Mouse (Mus musculus): Measurements from ENCODE around the gene Asic5. TPM values are rescaled to one million over a fixed set of nuclear protein-coding genes. Genes with fewer than 3 reads are reported as not detected.

Asic5 gene
- total and polyA plus RNA-seq, 3 experiments, result not detected

DNA sequence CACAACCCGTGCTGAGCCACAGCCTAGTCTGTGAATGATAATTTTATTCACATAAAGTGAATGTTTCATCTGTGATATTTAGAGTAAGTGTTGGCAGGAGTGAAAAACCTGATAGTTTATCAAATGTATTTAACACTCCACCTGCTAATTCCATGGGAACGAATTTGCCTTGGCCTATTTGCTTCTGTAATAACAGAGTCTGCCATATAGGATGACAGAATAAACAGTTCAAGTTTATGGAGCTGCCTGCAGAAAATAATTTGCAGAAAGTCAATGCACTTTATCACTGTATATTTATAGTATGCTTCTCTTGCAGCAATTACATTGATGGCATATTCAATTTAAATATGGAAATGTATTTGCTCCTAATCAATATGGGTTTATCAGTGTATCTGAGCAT is 30.3 kb upstream of the Asic5 start:
- ATAC-seq (ENCODE audit: extremely low read depth, insufficient number of reproducible peaks, low FRiP score, poor library complexity, severe bottlenecking), result no peak
- Histone ChIP-seq H3K9me3 (replicated peaks) (no peaks in the 10 kb centered on the region), H3K36me3 (replicated peaks) (no peaks in the 10 kb centered on the region), H3K4me1 (ENCODE audit: insufficient read depth, low read depth, low read length) (no peaks in the 10 kb centered on the region), H3K4me3 (ENCODE audit: low read depth, low read length) (no peak overlapping the region), H3K27me3 (ENCODE audit: insufficient read depth, low read length) (no peaks in the 10 kb centered on the region)
- TF ChIP-seq GATA2 (IDR thresholded peaks at IDR 0.05; ENCODE audit: borderline replicate concordance, low read depth, low read length) (no peak), GATA1 (IDR thresholded peaks at IDR 0.05; ENCODE audit: borderline replicate concordance, low read length) (no peak), TAL1 (conservative IDR thresholded peaks at IDR 0.05; ENCODE audit: low read depth, low read length) (no peak), CTCF (IDR thresholded peaks at IDR 0.05; ENCODE audit: low read depth, low read length) (no peak), POLR2AphosphoS5 (IDR thresholded peaks at IDR 0.05; ENCODE audit: insufficient replicate concordance, low read depth, low read length) (no peak)
- no peak for DNase-seq (ENCODE audit: low spot score)

DNA sequence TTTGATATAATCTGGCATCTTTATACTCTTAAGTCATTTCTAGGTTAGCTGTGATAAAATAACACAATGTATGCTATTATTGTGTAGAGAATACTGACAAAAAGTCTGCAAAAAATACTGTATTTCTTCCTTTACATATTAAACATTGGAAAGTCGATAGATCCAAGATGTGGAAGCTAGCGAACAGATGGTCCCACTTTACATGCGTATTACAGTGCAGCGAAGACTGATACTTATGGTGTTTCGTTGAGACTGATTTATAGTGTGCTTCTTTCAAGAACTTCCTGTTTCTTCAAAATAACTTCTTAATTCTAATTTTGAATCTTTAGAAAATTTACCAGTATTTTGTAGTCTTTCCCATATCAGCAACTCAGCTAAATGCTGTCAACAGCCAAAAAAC is 24.6 kb upstream of the Asic5 start:
- Histone ChIP-seq H3K4me3 (ENCODE audit: low read depth, low read length) (no peak overlapping the region), H3K4me1 (ENCODE audit: insufficient read depth, low read depth, low read length) (no peaks in the 10 kb centered on the region), H3K9me3 (replicated peaks) (no peaks in the 10 kb centered on the region), H3K27me3 (ENCODE audit: insufficient read depth, low read length) (no peaks in the 10 kb centered on the region), H3K36me3 (replicated peaks) (no peaks in the 10 kb centered on the region)
- no peak for DNase-seq (ENCODE audit: low spot score)
- TF ChIP-seq TAL1 (conservative IDR thresholded peaks at IDR 0.05; ENCODE audit: low read depth, low read length), result no peak
- TF ChIP-seq POLR2AphosphoS5 (IDR thresholded peaks at IDR 0.05; ENCODE audit: insufficient replicate concordance, low read depth, low read length), result no peak
- TF ChIP-seq GATA1 (IDR thresholded peaks at IDR 0.05; ENCODE audit: borderline replicate concordance, low read length), result no peak
- no peak for ATAC-seq (ENCODE audit: extremely low read depth, insufficient number of reproducible peaks, low FRiP score, poor library complexity, severe bottlenecking)

DNA sequence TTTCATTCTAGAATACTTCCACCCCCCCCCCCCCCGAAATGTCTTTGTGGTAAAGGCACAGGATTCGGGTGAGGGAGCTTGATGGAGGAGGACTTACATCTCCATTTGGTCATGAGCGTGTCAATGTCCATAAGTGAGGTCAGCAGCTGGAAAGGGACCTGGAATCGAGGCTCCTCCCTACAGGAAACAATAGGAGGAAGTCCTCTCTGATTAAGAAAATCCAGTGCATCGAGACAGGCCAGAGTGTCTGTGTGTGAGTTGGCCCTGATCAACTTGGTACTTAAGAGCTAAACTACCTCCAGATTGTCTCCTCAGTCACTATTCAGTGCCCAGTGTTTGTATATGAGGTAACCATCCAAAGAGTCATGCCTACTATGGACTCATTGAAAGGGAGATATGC is 20.8 kb upstream of the Asic5 start:
- H3K9me3 ChIP-seq (replicated peaks), result no peaks in the 10 kb centered on the region
- no peaks in the 10 kb centered on the region for H3K4me1 ChIP-seq (ENCODE audit: insufficient read depth, low read depth, low read length)
- no peaks in the 10 kb centered on the region for H3K27me3 ChIP-seq (ENCODE audit: insufficient read depth, low read length)
- ATAC-seq (ENCODE audit: extremely low read depth, insufficient number of reproducible peaks, low FRiP score, poor library complexity, severe bottlenecking) (no peak), DNase-seq (ENCODE audit: low spot score) (no peak)
- TF ChIP-seq GATA1 (IDR thresholded peaks at IDR 0.05; ENCODE audit: borderline replicate concordance, low read length) (no peak), CTCF (IDR thresholded peaks at IDR 0.05; ENCODE audit: low read depth, low read length) (no peak), TAL1 (conservative IDR thresholded peaks at IDR 0.05; ENCODE audit: low read depth, low read length) (no peak), GATA2 (IDR thresholded peaks at IDR 0.05; ENCODE audit: borderline replicate concordance, low read depth, low read length) (no peak), POLR2AphosphoS5 (IDR thresholded peaks at IDR 0.05; ENCODE audit: insufficient replicate concordance, low read depth, low read length) (no peak)
- H3K36me3 ChIP-seq (replicated peaks), result no peaks in the 10 kb centered on the region
- no peak overlapping the region for H3K4me3 ChIP-seq (ENCODE audit: low read depth, low read length)

- DNase-seq (ENCODE audit: low spot score), result no peak
- ATAC-seq (ENCODE audit: extremely low read depth, insufficient number of reproducible peaks, low FRiP score, poor library complexity, severe bottlenecking), result no peak
Observed at GRCm38 (mm10) chr3:81963768-81964167, 18.3 kb upstream of the Asic5 start.

GRCm38 (mm10) chr3:81964596-81964995 is 17.5 kb upstream of the Asic5 start:
- no peaks in the 10 kb centered on the region for H3K36me3 ChIP-seq (replicated peaks)
- no peak for TF ChIP-seq GATA1 (IDR thresholded peaks at IDR 0.05; ENCODE audit: borderline replicate concordance, low read length)
- TF ChIP-seq CTCF (IDR thresholded peaks at IDR 0.05; ENCODE audit: low read depth, low read length), result no peak
- TF ChIP-seq TAL1 (conservative IDR thresholded peaks at IDR 0.05; ENCODE audit: low read depth, low read length), result no peak
- no peak for TF ChIP-seq GATA2 (IDR thresholded peaks at IDR 0.05; ENCODE audit: borderline replicate concordance, low read depth, low read length)
- no peak for TF ChIP-seq POLR2AphosphoS5 (IDR thresholded peaks at IDR 0.05; ENCODE audit: insufficient replicate concordance, low read depth, low read length)

More at GRCm38 (mm10) chr3:81963768-81964167, 18.3 kb upstream of the Asic5 start:
- H3K9me3 ChIP-seq (replicated peaks), result no peaks in the 10 kb centered on the region
- no peak overlapping the region for H3K4me3 ChIP-seq (ENCODE audit: low read depth, low read length)
- TF ChIP-seq GATA2 (IDR thresholded peaks at IDR 0.05; ENCODE audit: borderline replicate concordance, low read depth, low read length), result no peak
- no peak for TF ChIP-seq CTCF (IDR thresholded peaks at IDR 0.05; ENCODE audit: low read depth, low read length)
- no peak for TF ChIP-seq GATA1 (IDR thresholded peaks at IDR 0.05; ENCODE audit: borderline replicate concordance, low read length)
- TF ChIP-seq TAL1 (conservative IDR thresholded peaks at IDR 0.05; ENCODE audit: low read depth, low read length), result no peak
- no peak for TF ChIP-seq POLR2AphosphoS5 (IDR thresholded peaks at IDR 0.05; ENCODE audit: insufficient replicate concordance, low read depth, low read length)
- no peaks in the 10 kb centered on the region for H3K4me1 ChIP-seq (ENCODE audit: insufficient read depth, low read depth, low read length)
- no peaks in the 10 kb centered on the region for H3K27me3 ChIP-seq (ENCODE audit: insufficient read depth, low read length)
- H3K36me3 ChIP-seq (replicated peaks), result no peaks in the 10 kb centered on the region

DNA sequence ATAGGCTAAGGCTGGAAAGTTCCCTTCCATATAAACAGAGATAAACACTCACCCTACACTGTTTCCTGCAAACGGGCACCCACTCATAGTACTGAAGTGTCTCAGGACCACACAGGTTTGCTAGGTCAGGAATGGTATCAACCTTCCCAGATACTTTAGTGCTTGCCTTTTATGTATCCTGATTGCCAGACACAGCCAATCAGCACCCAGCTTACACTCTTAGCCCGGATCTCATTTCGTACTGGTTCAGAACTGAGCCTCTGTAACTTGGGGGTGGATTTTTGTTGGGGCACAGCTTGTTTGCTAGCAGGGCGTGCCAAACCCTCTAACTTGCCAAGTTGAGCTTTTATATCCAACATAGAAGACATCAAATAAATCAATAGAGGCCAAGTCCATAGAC is 6.5 kb upstream of the Asic5 start:
- Histone ChIP-seq H3K36me3 (replicated peaks) (no peaks in the 10 kb centered on the region), H3K27me3 (ENCODE audit: insufficient read depth, low read length) (0 out of 2 replicates have a peak, but pooled peaks cover 2% of the 10 kb centered on the region), H3K9me3 (replicated peaks) (no peaks in the 10 kb centered on the region), H3K4me1 (ENCODE audit: insufficient read depth, low read depth, low read length) (no peaks in the 10 kb centered on the region), H3K4me3 (ENCODE audit: low read depth, low read length) (no peak overlapping the region)
- no peak for DNase-seq (ENCODE audit: low spot score)
- no peak for ATAC-seq (ENCODE audit: extremely low read depth, insufficient number of reproducible peaks, low FRiP score, poor library complexity, severe bottlenecking)
- TF ChIP-seq GATA2 (IDR thresholded peaks at IDR 0.05; ENCODE audit: borderline replicate concordance, low read depth, low read length) (no peak), TAL1 (conservative IDR thresholded peaks at IDR 0.05; ENCODE audit: low read depth, low read length) (no peak), GATA1 (IDR thresholded peaks at IDR 0.05; ENCODE audit: borderline replicate concordance, low read length) (no peak), CTCF (IDR thresholded peaks at IDR 0.05; ENCODE audit: low read depth, low read length) (no peak), POLR2AphosphoS5 (IDR thresholded peaks at IDR 0.05; ENCODE audit: insufficient replicate concordance, low read depth, low read length) (no peak)

More at GRCm38 (mm10) chr3:81964596-81964995, 17.5 kb upstream of the Asic5 start:
- no peak for DNase-seq (ENCODE audit: low spot score)
- Histone ChIP-seq H3K4me1 (ENCODE audit: insufficient read depth, low read depth, low read length) (no peaks in the 10 kb centered on the region), H3K27me3 (ENCODE audit: insufficient read depth, low read length) (no peaks in the 10 kb centered on the region), H3K4me3 (ENCODE audit: low read depth, low read length) (no peak overlapping the region), H3K9me3 (replicated peaks) (no peaks in the 10 kb centered on the region)
- no peak for ATAC-seq (ENCODE audit: extremely low read depth, insufficient number of reproducible peaks, low FRiP score, poor library complexity, severe bottlenecking)
